Mouse (Mus musculus) limb, embryonic 13.5 days (tissue): ENCODE data around the gene Ror1. TPM values are rescaled to one million over a fixed set of nuclear protein-coding genes. Genes with fewer than 3 reads are reported as not detected.

Source experiments
- ATAC-seq: fragments of 200-750 bp; cut with Nextera tagmentation; 2 replicates; pipeline ENCODE4 v1.8.0; 2017; ENCODE audit warnings: low read depth, moderate number of reproducible peaks, moderate TSS enrichment; ENCODE audit not compliant: low FRiP score
- H3K27ac ChIP-seq: fragments of 300-500 bp; sonication (generic); 2 replicates; pipeline ENCODE4 v1.5.1; 2015; ENCODE audit warnings: inconsistent platforms, mild to moderate bottlenecking, moderate library complexity
- H3K27me3 ChIP-seq: fragments of 300-500 bp; sonication (generic); 2 replicates; pipeline ENCODE4 v1.6.1; 2015; ENCODE audit warnings: mild to moderate bottlenecking, inconsistent platforms
- H3K36me3 ChIP-seq: fragments of 300-500 bp; sonication (generic); 2 replicates; pipeline ENCODE4 v1.6.1; 2015; ENCODE audit warnings: inconsistent platforms, mild to moderate bottlenecking, moderate library complexity
- H3K4me1 ChIP-seq: fragments of 300-500 bp; sonication (generic); 2 replicates; pipeline ENCODE4 v1.6.1; 2015; ENCODE audit warnings: inconsistent platforms
- H3K4me2 ChIP-seq: fragments of 300-500 bp; sonication (generic); replicated peaks from 2 replicates; pipeline ENCODE4 v1.6.1; 2015; ENCODE audit warnings: inconsistent platforms, mild to moderate bottlenecking, moderate library complexity
- H3K4me3 ChIP-seq: fragments of 300-500 bp; sonication (generic); 2 replicates; pipeline ENCODE4 v1.5.1; 2015; ENCODE audit warnings: moderate library complexity, mild to moderate bottlenecking, inconsistent platforms
- H3K9ac ChIP-seq: fragments of 300-500 bp; sonication (generic); 2 replicates; pipeline ENCODE4 v1.6.1; 2015; ENCODE audit warnings: mild to moderate bottlenecking, inconsistent platforms
- H3K9me3 ChIP-seq: fragments of 300-500 bp; sonication (generic); 2 replicates; pipeline ENCODE4 v1.6.1; 2016; ENCODE audit warnings: inconsistent platforms
- WGBS: fragments of 180-500 bp; shearing (Covaris S2); methylation state at CpG from one replicate; pipeline ENCODE4 v1.1.7; 2015; 5-methylcytosine and 5-hydroxymethylcytosine counted together
- polyA plus RNA-seq: library from polyadenylated mRNA; unstranded; fragments of >200 nt; fragmentation: Nextera tagmentation; extraction: Ambion mirVana; gene quantifications from 2 replicates; pipeline ENCODE4 v1.2.1, GENCODE M21; 2015

Ror1 gene
- polyA plus RNA-seq, 1 experiment from 2014 or later: 11.8 TPM

DNA sequence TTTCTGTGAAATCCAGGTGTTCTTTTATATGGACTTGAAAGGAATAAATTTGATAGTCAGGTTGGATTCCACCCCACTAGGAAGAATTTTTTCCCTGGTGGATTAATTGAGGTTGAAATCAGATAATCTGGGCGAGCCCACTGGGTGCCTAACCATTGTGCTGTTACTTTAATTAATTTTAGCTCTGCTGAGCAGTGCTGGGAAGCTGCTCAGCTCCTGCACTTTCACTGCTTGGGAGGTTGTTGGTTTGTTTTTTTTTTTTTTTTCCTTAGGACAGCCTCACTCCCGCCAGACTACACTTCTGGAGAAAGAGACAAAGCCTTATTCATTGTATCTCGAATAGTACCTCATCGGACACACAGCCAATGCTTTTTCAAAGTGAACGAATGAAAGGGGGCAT lies 75.2 kb downstream of the Ror1 start:
- Histone ChIP-seq H3K27me3 (no peaks in the 10 kb centered on the region), H3K9ac (no peak overlapping the region), H3K36me3 (no peaks in the 10 kb centered on the region), H3K4me2 (peak overlapping the region; percentile 54), H3K27ac (no peak overlapping the region), H3K4me1 (peaks cover 41% of the 10 kb centered on the region), H3K4me3 (no peak overlapping the region), H3K9me3 (no peaks in the 10 kb centered on the region)
- ATAC-seq: no peak
- 27% methylated on average over 5 of the region's 5 CpGs for WGBS

- Histone ChIP-seq H3K36me3 (no peaks in the 10 kb centered on the region), H3K9ac (no peak overlapping the region), H3K4me2 (peak overlapping the region; percentile 54), H3K27me3 (no peaks in the 10 kb centered on the region), H3K27ac (no peak overlapping the region), H3K4me1 (peaks cover 38% of the 10 kb centered on the region), H3K9me3 (no peaks in the 10 kb centered on the region), H3K4me3 (no peak overlapping the region)
- ATAC-seq: no peak
- 7% methylated on average over 5 of the region's 5 CpGs for WGBS
These were observed 75.9 kb downstream of the Ror1 start for GRCm38 (mm10) chr4:100171483-100171898.

DNA sequence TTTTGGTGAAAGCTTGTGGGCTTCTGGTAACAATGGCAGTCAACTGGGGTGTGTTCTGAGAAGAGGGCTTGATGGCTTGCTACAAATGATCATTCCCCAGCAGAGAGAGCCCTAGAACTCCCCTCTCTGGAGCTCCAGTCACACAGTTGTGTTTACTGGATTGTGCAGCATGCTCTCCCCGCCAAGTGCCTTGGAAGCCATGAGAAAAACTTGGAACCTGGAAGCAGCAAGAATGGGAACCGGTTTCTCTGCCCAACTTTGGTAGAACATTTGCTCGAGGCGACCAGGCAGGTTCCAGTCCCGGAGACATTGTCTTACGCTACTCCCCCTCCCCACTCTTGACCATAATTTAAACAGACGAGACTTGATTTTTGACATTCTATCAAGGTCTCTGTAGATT lies 80.0 kb downstream of the Ror1 start:
- Histone ChIP-seq H3K27ac (no peak overlapping the region), H3K4me2 (no peak overlapping the region), H3K4me1 (peaks cover 27% of the 10 kb centered on the region), H3K9ac (no peak overlapping the region), H3K9me3 (no peaks in the 10 kb centered on the region), H3K4me3 (no peak overlapping the region), H3K36me3 (no peaks in the 10 kb centered on the region), H3K27me3 (no peaks in the 10 kb centered on the region)
- ATAC-seq: no peak
- 83% methylated on average over 7 of the region's 7 CpGs for WGBS

DNA sequence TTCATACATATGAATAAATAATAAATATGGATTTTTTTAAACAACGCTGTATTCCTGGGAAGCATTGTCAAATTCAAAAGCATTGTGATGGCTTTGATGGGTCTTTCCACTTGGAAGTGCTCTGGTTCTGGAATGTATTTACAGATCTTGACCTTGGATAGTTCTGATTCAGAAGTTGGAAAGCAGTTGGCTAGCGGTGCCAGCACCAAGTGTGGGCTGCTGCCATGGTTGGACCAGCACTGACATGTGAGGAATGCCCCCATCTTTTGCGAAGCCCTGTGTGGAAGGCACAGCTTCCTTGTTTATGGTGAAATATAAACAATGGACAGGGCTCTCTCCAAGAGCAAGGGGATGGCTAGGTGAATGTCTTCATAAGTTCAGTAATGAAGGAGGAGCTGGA lies 82.7 kb downstream of the Ror1 start:
- Histone ChIP-seq H3K4me2 (no peak overlapping the region), H3K4me3 (no peak overlapping the region), H3K9ac (no peak overlapping the region), H3K27ac (no peak overlapping the region), H3K4me1 (peaks cover 21% of the 10 kb centered on the region), H3K36me3 (no peaks in the 10 kb centered on the region), H3K27me3 (peaks cover 3% of the 10 kb centered on the region; the same call in 1 of the 2 replicates), H3K9me3 (no peaks in the 10 kb centered on the region)
- ATAC-seq: no peak
- WGBS: 84% methylated on average over 3 of the region's 3 CpGs

GRCm38 (mm10) chr4:100181676-100182075 lies 86.1 kb downstream of the Ror1 start:
- Histone ChIP-seq H3K36me3 (no peaks in the 10 kb centered on the region), H3K27ac (no peak overlapping the region), H3K4me3 (no peak overlapping the region), H3K9ac (no peak overlapping the region), H3K4me1 (peaks cover 24% of the 10 kb centered on the region), H3K9me3 (no peaks in the 10 kb centered on the region), H3K27me3 (peaks cover 3% of the 10 kb centered on the region; the same call in 1 of the 2 replicates), H3K4me2 (no peak overlapping the region)
- WGBS: 72% methylated on average over 5 of the region's 5 CpGs
- no peak for ATAC-seq

- Histone ChIP-seq H3K9me3 (no peaks in the 10 kb centered on the region), H3K36me3 (no peaks in the 10 kb centered on the region), H3K4me3 (no peak overlapping the region), H3K4me1 (peaks cover 18% of the 10 kb centered on the region), H3K4me2 (no peak overlapping the region), H3K9ac (no peak overlapping the region), H3K27me3 (peaks cover 3% of the 10 kb centered on the region; the same call in 1 of the 2 replicates), H3K27ac (no peak overlapping the region)
- no peak for ATAC-seq
- 86% methylated on average over 8 of the region's 8 CpGs for WGBS
These were observed 91.2 kb downstream of the Ror1 start for GRCm38 (mm10) chr4:100186781-100187180.

GRCm38 (mm10) chr4:100187563-100188200 lies 92.1 kb downstream of the Ror1 start:
- no peak overlapping the region for H3K4me2 ChIP-seq
- H3K9me3 ChIP-seq: no peaks in the 10 kb centered on the region
- 56% methylated on average over 6 of the region's 6 CpGs for WGBS
- no peak overlapping the region for H3K9ac ChIP-seq
- no peak overlapping the region for H3K4me3 ChIP-seq
- no peak for ATAC-seq
- peaks cover 15% of the 10 kb centered on the region for H3K4me1 ChIP-seq
- peaks cover 3% of the 10 kb centered on the region; the same call in 1 of the 2 replicates for H3K27me3 ChIP-seq
- no peak overlapping the region for H3K27ac ChIP-seq
- H3K36me3 ChIP-seq: no peaks in the 10 kb centered on the region

GRCm38 (mm10) chr4:100188201-100188699 lies 92.7 kb downstream of the Ror1 start:
- H3K9ac ChIP-seq: no peak overlapping the region
- ATAC-seq: no peak
- 49% methylated on average over 4 of the region's 4 CpGs for WGBS
- H3K4me2 ChIP-seq: no peak overlapping the region
- H3K27me3 ChIP-seq: no peaks in the 10 kb centered on the region
- peaks cover 15% of the 10 kb centered on the region for H3K4me1 ChIP-seq
- H3K36me3 ChIP-seq: no peaks in the 10 kb centered on the region
- H3K4me3 ChIP-seq: no peak overlapping the region
- H3K9me3 ChIP-seq: no peaks in the 10 kb centered on the region
- no peak overlapping the region for H3K27ac ChIP-seq

GRCm38 (mm10) chr4:100191483-100191882 lies 95.9 kb downstream of the Ror1 start:
- H3K4me1 ChIP-seq: peaks cover 21% of the 10 kb centered on the region
- H3K4me2 ChIP-seq: no peak overlapping the region
- peaks cover 9% of the 10 kb centered on the region; the same call in 1 of the 2 replicates for H3K27me3 ChIP-seq
- ATAC-seq: no peak
- no peak overlapping the region for H3K27ac ChIP-seq
- H3K36me3 ChIP-seq: no peaks in the 10 kb centered on the region
- 70% methylated on average over 6 of the region's 6 CpGs for WGBS
- no peak overlapping the region for H3K9ac ChIP-seq
- no peaks in the 10 kb centered on the region for H3K9me3 ChIP-seq
- no peak overlapping the region for H3K4me3 ChIP-seq

DNA sequence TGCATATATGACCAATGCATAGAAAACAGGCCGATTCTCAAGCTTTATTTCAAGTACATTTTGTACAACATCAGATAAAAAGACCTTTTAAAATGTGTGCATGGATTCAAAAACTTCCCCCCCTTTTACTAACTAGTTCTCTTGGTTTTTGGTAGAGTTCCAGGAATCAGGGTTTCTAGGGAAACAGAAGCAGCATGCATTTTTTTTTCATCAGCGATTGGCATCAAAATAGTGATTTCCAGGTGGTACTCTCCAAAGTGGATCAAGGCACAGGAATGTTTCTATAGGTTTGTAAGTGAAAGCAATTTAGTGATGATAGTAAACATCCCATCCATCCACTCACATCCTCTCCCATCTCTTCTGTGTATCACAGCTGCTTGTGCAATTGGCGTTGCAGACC lies 98.5 kb downstream of the Ror1 start:
- Histone ChIP-seq H3K9ac (no peak overlapping the region), H3K27ac (no peak overlapping the region), H3K27me3 (peaks cover 14% of the 10 kb centered on the region; the same call in 1 of the 2 replicates), H3K4me1 (peaks cover 13% of the 10 kb centered on the region), H3K9me3 (no peaks in the 10 kb centered on the region), H3K4me2 (no peak overlapping the region), H3K36me3 (no peaks in the 10 kb centered on the region), H3K4me3 (no peak overlapping the region)
- WGBS: 59% methylated on average over 3 of the region's 3 CpGs
- no peak for ATAC-seq

DNA sequence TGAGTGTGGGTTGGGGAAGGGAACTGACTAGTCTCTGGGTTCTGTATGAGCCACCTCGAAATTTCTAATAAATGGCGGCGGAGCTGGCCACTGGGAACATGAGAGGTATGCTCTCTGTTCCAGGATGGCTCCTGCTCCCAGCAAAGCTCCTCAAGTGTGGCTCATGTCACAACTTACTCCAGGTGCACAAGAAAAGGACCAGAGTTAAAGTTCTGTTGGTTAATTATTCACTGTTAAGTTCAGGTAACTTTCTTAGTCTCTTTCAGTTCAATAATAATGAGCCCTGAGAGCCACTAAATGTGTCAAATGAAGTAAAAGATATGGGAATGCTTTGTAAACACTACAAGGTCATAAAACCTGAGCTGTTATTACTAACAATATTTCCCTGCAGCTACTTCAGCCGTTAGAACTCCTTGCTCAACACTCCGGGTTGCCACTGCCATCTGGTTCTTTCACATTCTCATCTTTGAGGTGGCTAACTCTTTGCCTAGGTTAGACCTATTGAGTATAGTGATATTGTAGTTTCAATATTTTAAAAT lies 100.7 kb downstream of the Ror1 start:
- no peaks in the 10 kb centered on the region for H3K36me3 ChIP-seq
- no peak overlapping the region for H3K4me3 ChIP-seq
- peaks cover 14% of the 10 kb centered on the region; the same call in 1 of the 2 replicates for H3K27me3 ChIP-seq
- H3K27ac ChIP-seq: no peak overlapping the region
- H3K9me3 ChIP-seq: no peaks in the 10 kb centered on the region
- H3K4me1 ChIP-seq: peaks cover 18% of the 10 kb centered on the region
- ATAC-seq: no peak
- no peak overlapping the region for H3K4me2 ChIP-seq
- WGBS: 44% methylated on average over 5 of the region's 5 CpGs
- no peak overlapping the region for H3K9ac ChIP-seq

DNA sequence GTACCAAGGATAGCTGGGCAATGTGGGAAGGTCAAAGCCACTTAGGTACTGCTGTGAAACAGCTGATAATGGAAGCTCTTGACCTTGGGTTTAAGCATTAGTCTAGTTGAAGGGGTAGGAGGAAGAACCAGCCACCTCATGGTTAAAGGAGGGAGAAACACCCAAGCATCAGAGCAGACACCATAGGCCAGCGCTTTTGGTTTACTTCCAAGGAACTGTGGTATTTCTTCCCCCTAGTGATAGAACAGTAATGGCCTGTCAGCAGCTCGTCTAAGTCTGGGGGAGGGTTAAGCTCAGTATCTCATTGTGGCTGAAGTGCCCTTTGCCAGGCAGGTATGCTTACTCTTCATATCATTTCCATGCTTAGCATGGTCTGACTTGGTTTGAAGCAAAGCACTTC lies 102.7 kb downstream of the Ror1 start:
- 72% methylated on average over 2 of the region's 2 CpGs for WGBS
- Histone ChIP-seq H3K4me1 (peaks cover 36% of the 10 kb centered on the region), H3K9ac (no peak overlapping the region), H3K36me3 (no peaks in the 10 kb centered on the region), H3K4me3 (no peak overlapping the region), H3K9me3 (no peaks in the 10 kb centered on the region), H3K27me3 (peaks cover 14% of the 10 kb centered on the region; the same call in 1 of the 2 replicates), H3K4me2 (no peak overlapping the region), H3K27ac (no peak overlapping the region)
- no peak for ATAC-seq
